Mouse (Mus musculus) monocyte, adult 5-6 weeks (primary cell): Measurements from ENCODE around the gene Wwox. TPM values are rescaled to one million over a fixed set of nuclear protein-coding genes. Genes with fewer than 3 reads are reported as not detected.

Experiments
- ATAC-seq: fragments of 153-309, 156-312 bp; replicated peaks from 2 replicates; pipeline ENCODE4 v1.8.0; 2017; ENCODE audit warnings: mild to moderate bottlenecking; ENCODE audit not compliant: low TSS enrichment, insufficient number of reproducible peaks, severe bottlenecking, poor library complexity, low FRiP score
- total RNA-seq: library from RNA; stranded (forward); fragments of 200-1000, 200-491, 200-594 nt; gene quantifications from 3 replicates; pipeline ENCODE4 v1.2.3, GENCODE M21; 2017

Gene Wwox
- total RNA-seq, 1 experiment from 2014 or later, result 4.3 TPM

GRCm38 (mm10) chr8:114625402-114625801 is 185.9 kb downstream of the Wwox start:
- ATAC-seq, result no peak

- no peak for ATAC-seq
These were observed 187.4 kb downstream of the Wwox start for GRCm38 (mm10) chr8:114626897-114627296.

GRCm38 (mm10) chr8:114629719-114630118 is 190.3 kb downstream of the Wwox start:
- ATAC-seq, result no peak

- no peak for ATAC-seq
These were observed 191.6 kb downstream of the Wwox start for GRCm38 (mm10) chr8:114631087-114631486.

- ATAC-seq, result no peak
These were observed 194.7 kb downstream of the Wwox start for GRCm38 (mm10) chr8:114634151-114634550.

- no peak for ATAC-seq
These were observed 195.4 kb downstream of the Wwox start for GRCm38 (mm10) chr8:114634669-114635410.

- no peak for ATAC-seq
These were observed 196.9 kb downstream of the Wwox start for GRCm38 (mm10) chr8:114636376-114636775.

- ATAC-seq, result no peak
These were observed 202.4 kb downstream of the Wwox start for GRCm38 (mm10) chr8:114641809-114642208.

GRCm38 (mm10) chr8:114650789-114651188 is 211.3 kb downstream of the Wwox start:
- no peak for ATAC-seq

GRCm38 (mm10) chr8:114657789-114658188 is 218.3 kb downstream of the Wwox start:
- no peak for ATAC-seq

- ATAC-seq, result no peak
These were observed 219.0 kb downstream of the Wwox start for GRCm38 (mm10) chr8:114658475-114658874.

- ATAC-seq, result no peak
These were observed 223.6 kb downstream of the Wwox start for GRCm38 (mm10) chr8:114663053-114663452.

GRCm38 (mm10) chr8:114665521-114665920 is 226.1 kb downstream of the Wwox start:
- ATAC-seq, result no peak

- ATAC-seq, result no peak
These were observed 231.3 kb downstream of the Wwox start for GRCm38 (mm10) chr8:114670801-114671200.

- no peak for ATAC-seq
These were observed 231.8 kb downstream of the Wwox start for GRCm38 (mm10) chr8:114671237-114671674.

- ATAC-seq, result no peak
These were observed 234.0 kb downstream of the Wwox start for GRCm38 (mm10) chr8:114673416-114673815.

- no peak for ATAC-seq
These were observed 235.7 kb downstream of the Wwox start for GRCm38 (mm10) chr8:114675151-114675550.

GRCm38 (mm10) chr8:114676918-114677317 is 237.5 kb downstream of the Wwox start:
- no peak for ATAC-seq

- ATAC-seq, result no peak
These were observed 238.2 kb downstream of the Wwox start for GRCm38 (mm10) chr8:114677551-114678127.

GRCm38 (mm10) chr8:114679386-114680098 is 240.1 kb downstream of the Wwox start:
- ATAC-seq, result no peak
